Mouse (Mus musculus) olfactory bulb, adult 2 months (tissue): ENCODE measurements at regions not wholly inside any gene's neighbourhood (a gene's known extent, or its start where the extent isn't known, plus 50 kb on each side); places are given as distances from the start of the nearest gene placed in this dataset.

ENCODE experiments used
- CTCF ChIP-seq: fragments of 200-500 bp; IDR thresholded peaks from 2 replicates; pipeline ENCODE4 v1.5.1; 2012; ENCODE audit warnings: low read depth, mild to moderate bottlenecking, low read length, moderate library complexity; ENCODE audit not compliant: insufficient read depth
- POLR2A ChIP-seq: fragments of 200-500 bp; IDR thresholded peaks from 2 replicates; pipeline ENCODE4 v1.6.1; 2012; ENCODE audit warnings: mild to moderate bottlenecking, low read depth, low read length, moderate library complexity; ENCODE audit not compliant: insufficient read depth

DNA sequence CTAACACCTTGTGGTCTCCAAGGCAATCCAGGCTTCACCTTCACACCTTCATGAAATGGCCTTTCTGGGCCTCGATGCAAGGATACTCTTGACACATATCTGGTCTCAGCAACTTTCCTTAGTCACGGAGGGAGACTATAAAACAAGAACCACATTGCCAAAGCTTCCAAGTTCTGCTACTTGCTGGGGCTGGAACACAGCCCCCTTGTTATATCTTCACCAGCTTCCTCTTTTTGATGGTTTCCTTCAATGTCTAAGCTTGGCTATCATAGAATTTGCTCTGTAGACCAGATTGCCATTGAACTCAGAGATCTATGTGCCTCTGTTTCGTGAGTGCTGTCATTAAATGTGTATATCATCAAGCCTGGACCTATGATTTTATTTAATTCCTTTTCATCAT is 530.7 kb upstream of the Zeb2 start:
- TF ChIP-seq POLR2A (no peak), CTCF (no peak)
